9 mouse cellular contexts compared by ENCODE assay signal in the genomic region with DNA sequence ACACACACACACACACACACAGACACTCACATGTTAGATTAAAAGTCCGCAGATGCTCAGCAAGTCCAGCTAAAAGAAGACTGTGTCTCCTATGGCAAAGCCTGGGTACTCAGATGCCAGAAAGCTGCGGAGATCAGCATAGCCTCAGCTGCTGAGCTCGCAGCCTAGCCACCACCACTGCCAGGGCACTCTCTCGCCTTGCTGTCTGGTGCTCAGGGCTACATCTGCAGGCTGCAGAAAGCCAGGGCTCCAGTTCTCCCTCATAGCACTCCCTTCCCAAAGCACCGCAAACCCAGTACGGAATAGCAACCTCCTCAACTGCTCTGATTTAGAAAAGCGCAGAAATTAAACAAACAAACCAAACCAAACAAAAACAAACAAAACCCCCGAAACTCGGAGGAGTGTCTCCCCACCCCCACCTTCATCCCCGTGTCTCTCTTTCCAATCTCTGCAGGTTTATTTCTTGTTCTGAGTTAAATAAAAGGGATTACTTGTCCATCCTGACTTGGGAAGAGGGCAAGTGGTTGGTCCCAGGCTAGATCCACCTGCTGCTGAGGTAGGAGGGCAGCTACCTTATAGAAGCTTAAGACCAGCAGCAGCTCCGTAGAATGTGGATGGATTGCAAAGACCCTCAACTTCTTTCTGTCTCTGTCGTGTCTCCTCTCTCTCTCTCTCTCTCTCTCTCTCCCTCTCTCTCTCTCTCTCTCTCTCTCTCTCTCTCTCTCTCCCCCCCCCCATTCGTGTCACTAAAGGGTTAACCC. TPM values are rescaled to one million over a fixed set of nuclear protein-coding genes. Genes with fewer than 3 reads are reported as not detected.
DNase-seq lines count a peak whose midpoint lies in the region; ATAC-seq and TF ChIP-seq lines count a peak whose summit lies in the region.
"Had no signal": no experiment of that assay in that cellular context is flagged by ENCODE, and none has a peak within 500 bp of the region (broad histone marks: within the 10 kb centered on the region; RNA-seq: fewer than 3 reads in every experiment).

No protein-coding gene starts in this region.

- ATAC-seq in liver, embryonic 11.5 days (replicated peaks; ENCODE audit: low FRiP score): no peak
- no peak for ATAC-seq in liver, postnatal 0 days
- ATAC-seq in intestine, postnatal 0 days: no peak

- no peaks in the 10 kb centered on the region for H3K9me3 ChIP-seq in liver, embryonic 11.5 days (ENCODE audit: control insufficient read depth, low read length)
- no peaks in the 10 kb centered on the region for H3K9me3 ChIP-seq in liver, postnatal 0 days (ENCODE audit: low read length)
- no peaks in the 10 kb centered on the region for H3K9me3 ChIP-seq in intestine, postnatal 0 days (ENCODE audit: control insufficient read depth)
- H3K9me3 ChIP-seq: liver, embryonic 13.5 days had no signal

- no peak overlapping the region for H3K4me3 ChIP-seq in liver, embryonic 11.5 days (ENCODE audit: low read depth, low read length)
- no peak overlapping the region for H3K4me3 ChIP-seq in liver, postnatal 0 days (ENCODE audit: low read depth, low read length)
- peak overlapping the region; percentile 29 for H3K4me3 ChIP-seq in intestine, postnatal 0 days (ENCODE audit: low read depth, low read length)
- H3K4me3 ChIP-seq: liver, embryonic 13.5 days had no signal

- no peak for TF ChIP-seq CTCF in liver, postnatal 0 days (IDR thresholded peaks at IDR 0.05; ENCODE audit: low read depth)
- TF ChIP-seq CTCF in intestine, postnatal 0 days (IDR thresholded peaks at IDR 0.05; ENCODE audit: low read depth): no peak

- H3K4me1 ChIP-seq in liver, embryonic 11.5 days (replicated peaks; ENCODE audit: control insufficient read depth, insufficient read depth, low read length): no peaks in the 10 kb centered on the region
- H3K4me1 ChIP-seq in liver, postnatal 0 days (ENCODE audit: insufficient read depth): no peaks in the 10 kb centered on the region
- H3K4me1 ChIP-seq in intestine, postnatal 0 days (replicated peaks; ENCODE audit: control insufficient read depth, insufficient read depth, low read length): no peaks in the 10 kb centered on the region
- H3K4me1 ChIP-seq: liver, embryonic 13.5 days had no signal

- H3K36me3 ChIP-seq in liver, embryonic 11.5 days (ENCODE audit: control insufficient read depth, insufficient read depth, low read length): no peaks in the 10 kb centered on the region
- no peaks in the 10 kb centered on the region for H3K36me3 ChIP-seq in liver, postnatal 0 days (replicated peaks; ENCODE audit: insufficient read depth, low read length)
- no peaks in the 10 kb centered on the region for H3K36me3 ChIP-seq in intestine, postnatal 0 days (ENCODE audit: control insufficient read depth, insufficient read depth)
- H3K36me3 ChIP-seq: liver, embryonic 13.5 days had no signal

- WGBS in liver, embryonic 11.5 days: 15% methylated on average over 12 of the region's 13 CpGs
- WGBS in liver, postnatal 0 days (ENCODE audit: insufficient replicate concordance): 17% methylated on average over 12 of the region's 13 CpGs
- WGBS in intestine, postnatal 0 days: 22% methylated on average over 13 of the region's 13 CpGs

- H3K4me2 ChIP-seq in liver, embryonic 11.5 days: peak overlapping the region; percentile 31; the same call in 1 of the 2 replicates
- H3K4me2 ChIP-seq in liver, postnatal 0 days (ENCODE audit: low read depth, low read length): no peak overlapping the region
- H3K4me2 ChIP-seq in intestine, postnatal 0 days (replicated peaks; ENCODE audit: low read depth): peak overlapping the region; percentile 56

- peaks cover 15% of the 10 kb centered on the region for H3K27me3 ChIP-seq in liver, embryonic 11.5 days (replicated peaks; ENCODE audit: control insufficient read depth, insufficient read depth, low read length)
- 0 out of 2 replicates have a peak, but pooled peaks cover 23% of the 10 kb centered on the region for H3K27me3 ChIP-seq in liver, postnatal 0 days (ENCODE audit: insufficient read depth, low read length)
- peaks cover 10% of the 10 kb centered on the region; the same call in 1 of the 2 replicates for H3K27me3 ChIP-seq in intestine, postnatal 0 days (replicated peaks; ENCODE audit: control insufficient read depth, insufficient read depth, low read length)

- H3K9ac ChIP-seq in liver, embryonic 11.5 days (ENCODE audit: low read depth, low read length): no peak overlapping the region
- H3K9ac ChIP-seq in liver, postnatal 0 days (replicated peaks): no peak overlapping the region
- H3K9ac ChIP-seq in intestine, postnatal 0 days (ENCODE audit: low read depth, low read length): no peak overlapping the region
- H3K9ac ChIP-seq: liver, embryonic 13.5 days had no signal

- TF ChIP-seq EP300 in liver, postnatal 0 days (IDR thresholded peaks at IDR 0.05; ENCODE audit: low read depth): no peak

- no peak overlapping the region for H3K27ac ChIP-seq in liver, embryonic 11.5 days (ENCODE audit: low read depth, low read length)
- H3K27ac ChIP-seq in liver, postnatal 0 days (ENCODE audit: low read depth): no peak overlapping the region
- H3K27ac ChIP-seq in intestine, postnatal 0 days (ENCODE audit: low read depth, low read length): no peak overlapping the region
- H3K27ac ChIP-seq: liver, embryonic 13.5 days had no signal

- DNase-seq in adrenal gland, postnatal 10 days: peak; percentile 16
- no peak for DNase-seq in adrenal gland, postnatal 25 days
- no peak for DNase-seq in liver, embryonic 11.5 days (ENCODE audit: low spot score)
- DNase-seq in liver, postnatal 0 days: no peak
- peak; percentile 4 for DNase-seq in retina, postnatal 1 day
- no peak for DNase-seq in T-cell, adult 2 months (ENCODE audit: low spot score)
- no peak for DNase-seq in cerebellum, postnatal 36 days
- DNase-seq: liver, embryonic 13.5 days had no signal

RNA-seq across cellular contexts. Expression of gene Dgkk, which starts 1.4 kb away (rescaled TPM):
- 10 to 100 TPM; 13.6 to 18.4 TPM for total RNA-seq in adrenal gland, postnatal 10 days (2021)
- 8.7 and 9.3 TPM in 2 replicates for total RNA-seq in adrenal gland, postnatal 25 days (2021)
- polyA plus RNA-seq in liver, embryonic 11.5 days (2014; fragmentation: Nextera tagmentation; extraction: Ambion mirVana): 1.7 and 1.8 TPM in 2 replicates
- not detected in 2 replicates for polyA plus RNA-seq in liver, postnatal 0 days (2015; fragmentation: Nextera tagmentation; extraction: Ambion mirVana)
- 0.04 TPM in 1 of 2 replicates, not detected in the other for polyA plus RNA-seq in intestine, postnatal 0 days (2015; fragmentation: Nextera tagmentation; extraction: Ambion mirVana)

Comparison
In these comparisons a context has a peak if more than half of its experiments do, and no peak if none do; other contexts are left out.
1. DNase-seq: peak in adrenal gland, postnatal 10 days (single experiment) and retina, postnatal 1 day (single experiment); none in adrenal gland, postnatal 25 days (single experiment), liver, embryonic 11.5 days (single experiment), liver, postnatal 0 days (single experiment), T-cell, adult 2 months (single experiment) and cerebellum, postnatal 36 days (0 of 2).